Mouse (Mus musculus) megakaryocyte, embryonic 14.5 days (primary cell): ENCODE results near the gene Tnnt3.

Experiments used
- FLI1 ChIP-seq: IDR thresholded peaks from 2 replicates; pipeline ENCODE4 v1.6.1; 2012; ENCODE audit warnings: low read length, inconsistent platforms, mixed read lengths
- GATA1 ChIP-seq: IDR thresholded peaks from 3 replicates; pipeline ENCODE4 v1.6.1; 2012; ENCODE audit warnings: mixed read lengths, low read length, inconsistent platforms, borderline replicate concordance

GRCm38 (mm10) chr7:142498575-142498974 is at the start of gene Tnnt3:
- no peak for TF ChIP-seq GATA1
- TF ChIP-seq FLI1, result no peak
